Mouse (Mus musculus): ENCODE measurements around the gene Dcaf6. TPM values are rescaled to one million over a fixed set of nuclear protein-coding genes. Genes with fewer than 3 reads are reported as not detected.

Dcaf6 gene
- total and polyA plus RNA-seq, 3 experiments, result 8.2 to 17.1 TPM; not detected in 1

DNA sequence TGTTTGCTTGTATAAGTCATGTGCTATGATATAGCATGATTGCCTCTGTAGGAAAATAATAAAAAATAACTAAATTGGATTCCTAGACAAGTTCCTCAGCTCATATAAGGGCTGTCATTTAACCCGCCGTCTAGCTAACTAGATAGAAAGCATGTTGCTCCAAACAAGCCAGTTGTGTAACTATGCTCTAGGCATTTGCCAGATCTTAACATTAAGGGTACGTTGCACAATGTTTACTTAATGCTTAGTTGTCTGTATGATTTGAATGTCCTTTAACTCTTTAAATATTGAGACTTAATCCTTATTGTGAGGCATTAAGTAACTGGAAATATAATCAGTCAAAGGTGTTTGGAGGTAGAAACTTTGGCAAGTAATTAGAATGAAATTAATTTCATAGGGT lies 4.3 kb upstream of the Dcaf6 start:
- H3K27me3 ChIP-seq (ENCODE audit: control insufficient read depth in 1 of 2, insufficient read depth in 2 of 2, low read length in 2 of 2), result no peaks in the 10 kb centered on the region
- TF ChIP-seq POLR2A (IDR thresholded peaks at IDR 0.05; ENCODE audit: control insufficient read depth in 1 of 2, insufficient read depth in 1 of 2, low read depth in 1 of 2, low read length in 2 of 2, poor library complexity in 1 of 2) (no peak), RAD21 (IDR thresholded peaks at IDR 0.05; ENCODE audit: low read depth, low read length) (no peak), HCFC1 (IDR thresholded peaks at IDR 0.05; ENCODE audit: low read depth, low read length) (no peak), SIN3A (IDR thresholded peaks at IDR 0.05; ENCODE audit: low read length) (no peak), MAZ (IDR thresholded peaks at IDR 0.05; ENCODE audit: low read depth, low read length) (no peak), ELF1 (IDR thresholded peaks at IDR 0.05; ENCODE audit: low read depth, low read length) (no peak), MYB (IDR thresholded peaks at IDR 0.05; ENCODE audit: low read depth, low read length) (no peak), BHLHE40 (IDR thresholded peaks at IDR 0.05; ENCODE audit: borderline replicate concordance, low read depth, low read length) (no peak), MEF2A (IDR thresholded peaks at IDR 0.05; ENCODE audit: extremely low read depth, insufficient replicate concordance, low read depth, low read length, poor library complexity, severe bottlenecking) (no peak), ETS1 (IDR thresholded peaks at IDR 0.05; ENCODE audit: low read depth, low read length) (no peak), GABPA (IDR thresholded peaks at IDR 0.05; ENCODE audit: low read depth, low read length) (no peak), RCOR1 (IDR thresholded peaks at IDR 0.05; ENCODE audit: low read depth, low read length) (no peak)
- H3K4me3 ChIP-seq (ENCODE audit: control insufficient read depth in 1 of 2, insufficient read depth in 1 of 2, low read depth in 2 of 2, low read length in 2 of 2), result no peak overlapping the region
- H3K9me3 ChIP-seq (replicated peaks; ENCODE audit: insufficient read depth, low read length), result no peaks in the 10 kb centered on the region
- peaks cover 3 to 4% of the 10 kb centered on the region in 2 experiments; a peak in 2 of 4 replicates for H3K4me1 ChIP-seq (ENCODE audit: control insufficient read depth in 1 of 2, insufficient read depth in 2 of 2, low read length in 2 of 2)
- peaks cover 0 to 6% of the 10 kb centered on the region in 2 experiments; a peak in 2 of 4 replicates for H3K36me3 ChIP-seq (ENCODE audit: control insufficient read depth in 1 of 2, insufficient read depth in 2 of 2, low read length in 2 of 2)
- H3K79me2 ChIP-seq (ENCODE audit: control insufficient read depth, insufficient read depth, low read length, poor library complexity), result peaks cover 20% of the 10 kb centered on the region
- no peak overlapping the region for H3K9ac ChIP-seq (ENCODE audit: control insufficient read depth, low read depth, low read length, poor library complexity, severe bottlenecking)
- no peak for DNase-seq (ENCODE audit: low read depth, low spot score)
- H3K27ac ChIP-seq (ENCODE audit: control insufficient read depth, low read depth, low read length), result no peak overlapping the region

DNA sequence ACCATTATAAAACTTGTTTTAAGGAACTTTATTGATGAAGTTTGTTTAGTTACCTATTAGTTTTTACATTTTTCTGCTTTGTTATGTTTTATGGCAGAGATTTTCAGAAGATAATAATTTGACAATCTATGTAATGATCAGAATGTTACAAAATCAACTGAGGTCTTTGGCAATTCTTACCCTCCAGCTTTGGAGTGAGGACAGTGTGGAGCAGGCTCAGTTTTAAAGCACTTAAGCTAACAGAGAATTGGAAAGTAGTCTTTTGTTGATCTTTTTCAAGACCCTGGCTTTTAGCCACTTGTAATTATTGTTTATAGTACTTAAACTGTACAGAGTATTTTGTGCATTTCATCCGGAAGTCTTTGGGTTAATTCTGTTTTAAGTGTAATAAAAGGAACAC lies 2.6 kb upstream of the Dcaf6 start:
- H3K27me3 ChIP-seq (ENCODE audit: control insufficient read depth in 1 of 2, insufficient read depth in 2 of 2, low read length in 2 of 2), result no peaks in the 10 kb centered on the region
- H3K79me2 ChIP-seq (ENCODE audit: control insufficient read depth, insufficient read depth, low read length, poor library complexity), result peaks cover 29% of the 10 kb centered on the region
- no peak overlapping the region for H3K4me3 ChIP-seq (ENCODE audit: control insufficient read depth in 1 of 2, insufficient read depth in 1 of 2, low read depth in 2 of 2, low read length in 2 of 2)
- H3K36me3 ChIP-seq (ENCODE audit: control insufficient read depth in 1 of 2, insufficient read depth in 2 of 2, low read length in 2 of 2), result peaks cover 0 to 13% of the 10 kb centered on the region in 2 experiments; a peak in 2 of 4 replicates
- no peak for DNase-seq (ENCODE audit: low read depth, low spot score)
- H3K27ac ChIP-seq (ENCODE audit: control insufficient read depth, low read depth, low read length), result no peak overlapping the region
- no peak for TF ChIP-seq GATA1 (IDR thresholded peaks at IDR 0.05; ENCODE audit: low read depth, low read length)
- TF ChIP-seq RCOR1 (IDR thresholded peaks at IDR 0.05; ENCODE audit: low read depth, low read length), result no peak
- no peak for TF ChIP-seq CHD1 (IDR thresholded peaks at IDR 0.05; ENCODE audit: low read depth, low read length)
- no peak for TF ChIP-seq E2F4 (IDR thresholded peaks at IDR 0.05; ENCODE audit: borderline replicate concordance, low read depth, low read length)
- TF ChIP-seq USF1 (IDR thresholded peaks at IDR 0.05; ENCODE audit: low read depth, low read length), result no peak
- no peak for TF ChIP-seq TBP (IDR thresholded peaks at IDR 0.05; ENCODE audit: low read depth, low read length)
- no peak for TF ChIP-seq NELFE (IDR thresholded peaks at IDR 0.05; ENCODE audit: low read depth, low read length)
- no peaks in the 10 kb centered on the region for H3K9me3 ChIP-seq (replicated peaks; ENCODE audit: insufficient read depth, low read length)
- no peak overlapping the region for H3K9ac ChIP-seq (ENCODE audit: control insufficient read depth, low read depth, low read length, poor library complexity, severe bottlenecking)
- peaks cover 7 to 10% of the 10 kb centered on the region in 2 experiments for H3K4me1 ChIP-seq (ENCODE audit: control insufficient read depth in 1 of 2, insufficient read depth in 2 of 2, low read length in 2 of 2)
